Mouse (Mus musculus) megakaryocyte, embryonic 14.5 days (primary cell): ENCODE data around the gene Calcb. TPM values are rescaled to one million over a fixed set of nuclear protein-coding genes. Genes with fewer than 3 reads are reported as not detected.
"Not testable (repeated sequence)": the region's sequence is repeated elsewhere in the genome, so short reads cannot be mapped to it uniquely, and the experiment has no call there.

Experiments
- H3K27me3 ChIP-seq: replicated peaks from 2 replicates; pipeline ENCODE3; 2012; ENCODE audit warnings: inconsistent platforms
- H3K36me3 ChIP-seq: replicated peaks from 2 replicates; pipeline ENCODE3; 2012; ENCODE audit warnings: low read length, inconsistent platforms, mixed read lengths
- H3K4me1 ChIP-seq: 2 replicates; pipeline ENCODE4 v1.6.1; 2012; ENCODE audit warnings: inconsistent platforms
- H3K4me3 ChIP-seq: replicated peaks from 2 replicates; pipeline ENCODE3; 2012; ENCODE audit warnings: moderate library complexity, mild to moderate bottlenecking, inconsistent platforms
- H3K9me3 ChIP-seq: 2 replicates; pipeline ENCODE4 v1.6.1; 2012; ENCODE audit warnings: inconsistent platforms
- FLI1 ChIP-seq: IDR thresholded peaks from 2 replicates; pipeline ENCODE4 v1.6.1; 2012; ENCODE audit warnings: low read length, inconsistent platforms, mixed read lengths
- GATA1 ChIP-seq: IDR thresholded peaks from 3 replicates; pipeline ENCODE4 v1.6.1; 2012; ENCODE audit warnings: mixed read lengths, low read length, inconsistent platforms, borderline replicate concordance
- polyA plus RNA-seq: library from polyadenylated mRNA; stranded (reverse); fragments of >175 nt; gene quantifications from 2 replicates; pipeline ENCODE4 v1.2.3, GENCODE M21; 2012; ENCODE audit warnings: low replicate concordance; ENCODE audit not compliant: insufficient read depth

The Calcb gene
- polyA plus RNA-seq, 1 experiment, result not detected

GRCm38 (mm10) chr7:114731175-114731574 is 12.7 kb downstream of the Calcb start:
- peaks cover 11% of the 10 kb centered on the region for H3K4me1 ChIP-seq
- TF ChIP-seq GATA1, result no peak
- TF ChIP-seq FLI1, result no peak
- H3K9me3 ChIP-seq, result no peaks in the 10 kb centered on the region
- no peaks in the 10 kb centered on the region for H3K36me3 ChIP-seq
- no peak overlapping the region for H3K4me3 ChIP-seq
- peaks cover 4% of the 10 kb centered on the region for H3K27me3 ChIP-seq

DNA sequence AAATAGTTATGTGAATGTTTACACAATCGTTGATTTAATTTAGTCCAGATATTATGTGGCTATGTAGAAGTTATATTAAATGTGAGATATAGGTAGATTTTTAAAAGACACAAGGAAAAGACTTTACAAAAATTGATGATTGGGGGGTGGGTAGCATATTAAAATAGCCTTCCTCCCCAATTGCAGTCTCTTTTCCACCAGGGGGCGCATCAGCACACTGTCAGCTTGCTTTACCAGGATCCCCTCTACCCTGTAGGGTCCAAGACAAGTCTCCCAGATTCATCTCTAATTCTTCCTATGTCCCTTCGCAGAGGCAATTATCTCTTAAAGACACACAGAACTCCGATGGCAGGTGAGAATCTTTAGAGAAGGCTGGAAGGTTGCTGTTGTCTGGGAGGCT is 13.3 kb downstream of the Calcb start:
- H3K4me1 ChIP-seq, H3K9me3 ChIP-seq, H3K36me3 ChIP-seq, H3K4me3 ChIP-seq, H3K27me3 ChIP-seq: not testable (repeated sequence)

DNA sequence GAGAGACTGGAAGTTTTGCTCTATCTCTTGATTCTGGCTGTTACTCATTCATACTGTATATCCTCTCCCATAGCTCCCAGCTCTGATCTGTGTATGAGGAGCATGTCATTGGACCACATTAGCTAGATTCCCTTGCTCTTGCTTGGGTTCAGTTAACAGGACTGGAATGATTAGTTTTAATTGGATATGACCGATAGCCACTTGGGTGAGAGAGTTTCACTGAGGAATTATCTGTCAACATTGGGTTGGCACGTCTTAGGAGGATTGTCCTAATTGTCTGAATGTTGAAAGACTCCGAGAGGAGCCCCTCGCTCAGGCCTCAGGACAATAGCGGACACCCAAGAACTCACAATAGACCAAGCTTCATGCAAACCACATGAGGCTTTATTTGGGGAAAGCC is 17.8 kb downstream of the Calcb start:
- Histone ChIP-seq H3K4me3 (no peak overlapping the region), H3K9me3 (no peaks in the 10 kb centered on the region), H3K36me3 (no peaks in the 10 kb centered on the region), H3K4me1 (no peaks in the 10 kb centered on the region), H3K27me3 (peaks cover 18% of the 10 kb centered on the region)
- TF ChIP-seq FLI1 (no peak), GATA1 (no peak)

DNA sequence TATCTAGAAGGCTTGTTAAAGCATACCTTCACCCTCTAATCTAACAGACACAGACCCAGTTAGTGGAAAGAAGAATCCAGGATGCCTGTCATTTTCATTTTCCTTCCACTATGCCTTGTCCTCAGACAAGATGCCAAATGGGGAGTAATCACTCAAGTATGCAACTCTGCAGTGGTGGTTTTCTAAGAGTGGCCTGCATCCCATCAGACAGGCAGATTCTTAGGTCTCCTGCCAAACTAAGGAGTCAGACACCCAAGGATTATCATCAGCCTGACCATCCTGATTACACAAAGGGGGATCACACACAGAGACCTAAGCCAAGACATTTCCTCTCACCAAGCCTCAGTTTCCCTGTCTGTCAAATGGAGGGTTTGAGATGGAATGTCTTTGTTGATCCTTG is 19.7 kb downstream of the Calcb start:
- Histone ChIP-seq H3K36me3 (no peaks in the 10 kb centered on the region), H3K4me1 (no peaks in the 10 kb centered on the region), H3K4me3 (no peak overlapping the region), H3K27me3 (peaks cover 26% of the 10 kb centered on the region), H3K9me3 (no peaks in the 10 kb centered on the region)
- no peak for TF ChIP-seq GATA1
- no peak for TF ChIP-seq FLI1

DNA sequence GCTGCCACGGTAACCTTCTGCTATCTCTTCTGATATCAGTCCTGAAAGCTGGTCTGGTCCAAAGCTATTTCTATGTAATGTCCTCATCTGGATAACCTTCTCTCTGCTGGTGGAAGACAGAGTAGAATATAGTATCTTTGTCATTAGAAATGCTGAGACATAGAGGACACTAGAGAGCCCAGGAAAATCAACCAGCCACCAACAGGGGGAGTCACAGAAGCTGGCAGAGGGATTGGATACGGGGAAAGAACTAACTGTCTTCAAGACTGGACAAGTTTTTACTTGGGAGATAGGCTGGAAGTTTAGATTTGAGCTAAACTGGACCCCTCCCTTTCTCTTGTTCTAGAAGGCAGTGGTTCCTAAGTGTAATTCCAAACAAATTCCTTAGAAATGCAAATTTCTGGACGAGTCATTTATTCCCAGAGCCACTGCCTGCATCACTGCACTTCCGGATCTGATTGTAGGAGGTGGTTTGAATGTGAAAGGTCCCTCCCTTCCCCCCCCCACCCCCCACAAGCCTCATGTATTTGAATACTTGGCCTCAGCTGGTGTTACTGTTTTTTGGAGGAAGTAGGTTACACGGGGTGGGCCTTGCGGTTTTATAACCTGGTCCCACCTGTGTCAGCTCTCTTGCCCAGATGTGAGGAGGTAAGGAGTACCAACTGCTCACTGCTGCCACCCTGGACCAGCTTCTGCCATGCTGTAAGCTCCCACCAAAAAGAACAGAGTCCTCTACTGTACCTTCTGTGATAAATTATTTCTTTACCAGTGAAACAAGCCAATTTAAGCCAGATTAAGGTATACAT is 22.1 kb downstream of the Calcb start:
- Histone ChIP-seq H3K4me3 (no peak overlapping the region), H3K36me3 (no peaks in the 10 kb centered on the region)
- TF ChIP-seq GATA1 (no peak), FLI1 (no peak)

DNA sequence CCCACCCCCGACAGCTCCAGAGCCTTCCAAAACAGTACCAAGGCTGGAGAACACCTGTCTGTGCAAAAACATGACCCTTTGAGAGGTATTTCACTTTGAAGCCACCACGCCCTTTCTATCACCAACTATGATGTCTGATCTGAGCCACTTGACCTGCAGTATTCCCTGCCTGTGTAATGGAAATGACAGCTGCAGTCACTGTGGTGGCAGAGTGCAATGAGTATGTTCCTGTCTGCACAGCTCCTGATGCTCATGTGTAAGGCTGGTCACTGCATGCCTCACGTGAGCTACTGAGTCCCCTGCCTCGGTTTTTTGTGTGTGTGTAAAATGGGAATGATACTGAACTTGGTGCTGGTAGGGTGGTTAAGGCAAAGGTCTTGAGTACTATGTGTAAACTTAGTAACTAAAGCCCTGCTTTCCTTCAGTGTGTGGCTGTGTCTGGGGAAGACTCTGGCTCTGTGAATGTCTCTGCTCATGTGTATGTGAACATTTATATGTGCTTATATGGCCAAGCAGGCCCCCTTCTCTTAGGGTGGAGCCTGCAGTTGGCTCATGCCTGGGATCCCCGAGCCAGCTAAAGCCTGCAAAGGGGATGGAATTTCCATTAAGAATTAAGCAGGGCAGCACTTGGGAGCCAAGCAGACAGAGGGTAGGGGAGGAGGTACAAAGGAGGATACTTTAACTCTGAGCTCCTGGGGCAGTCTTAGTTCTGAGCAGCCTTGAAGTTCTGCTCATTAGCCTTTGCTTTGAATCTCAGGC is 24.8 kb downstream of the Calcb start, which contains the start of gene Insc:
Gene Insc, plus strand, starts transcription at position 673 of the 759 bp plus-strand sequence.
- Histone ChIP-seq H3K36me3 (no peaks in the 10 kb centered on the region), H3K27me3 (peaks cover 59% of the 10 kb centered on the region), H3K4me1 (peaks cover 8% of the 10 kb centered on the region), H3K9me3 (no peaks in the 10 kb centered on the region), H3K4me3 (no peak within 1 kb of the TSS)
- no peak for TF ChIP-seq FLI1
- TF ChIP-seq GATA1, result no peak

More for the DNA sequence above, 22.1 kb downstream of the Calcb start:
- Histone ChIP-seq H3K27me3 (peaks cover 46% of the 10 kb centered on the region), H3K4me1 (peaks cover 5% of the 10 kb centered on the region), H3K9me3 (no peaks in the 10 kb centered on the region)

GRCm38 (mm10) chr7:114744639-114745245 is 26.3 kb downstream of the Calcb start:
- Histone ChIP-seq H3K4me3 (no peak overlapping the region), H3K27me3 (peaks cover 59% of the 10 kb centered on the region), H3K9me3 (no peaks in the 10 kb centered on the region), H3K4me1 (peaks cover 8% of the 10 kb centered on the region), H3K36me3 (no peaks in the 10 kb centered on the region)
- TF ChIP-seq GATA1 (no peak), FLI1 (no peak)

DNA sequence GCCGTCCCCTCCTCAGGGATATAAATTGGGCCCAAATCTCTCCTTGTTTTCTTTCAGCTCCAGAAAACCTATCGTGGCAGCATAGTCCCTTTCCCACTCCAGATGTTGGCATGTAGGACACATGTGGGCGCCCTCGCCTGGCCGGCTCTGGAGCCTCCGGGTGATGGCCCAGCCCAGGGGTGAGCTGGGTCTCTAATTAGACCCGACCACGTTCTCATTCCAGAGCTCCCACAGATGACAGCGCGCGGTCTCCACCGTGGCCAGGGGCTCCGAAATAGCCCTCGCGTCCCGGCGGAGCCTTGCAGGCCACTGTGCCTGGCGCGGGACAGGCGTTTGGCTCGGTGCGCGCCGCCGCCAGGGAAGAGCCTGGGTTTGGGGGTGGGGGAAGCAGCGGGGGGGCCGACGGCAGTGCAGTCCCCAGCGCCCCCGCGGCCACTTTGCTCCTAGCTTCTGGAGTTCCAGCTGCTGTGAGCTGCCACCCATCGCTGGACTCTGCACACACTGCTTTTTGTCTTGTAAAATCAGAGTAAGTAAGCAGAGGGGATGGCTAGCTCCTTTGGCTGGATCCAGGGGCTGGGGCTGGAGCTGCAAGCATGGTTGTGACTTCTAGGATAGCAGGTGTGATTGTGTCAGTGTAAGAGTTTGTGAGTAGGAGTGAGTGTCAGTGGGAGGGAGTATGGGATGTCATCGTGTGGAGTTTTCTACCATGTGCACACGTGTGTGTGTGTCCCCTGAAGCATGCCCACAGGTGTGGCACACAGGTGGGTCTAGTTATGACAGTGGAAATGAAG is 27.2 kb downstream of the Calcb start:
- no peak overlapping the region for H3K4me3 ChIP-seq
- TF ChIP-seq GATA1 (no peak), FLI1 (no peak)
- H3K9me3 ChIP-seq, result no peaks in the 10 kb centered on the region
- peaks cover 58% of the 10 kb centered on the region for H3K27me3 ChIP-seq
- H3K36me3 ChIP-seq, result no peaks in the 10 kb centered on the region
- peaks cover 8% of the 10 kb centered on the region for H3K4me1 ChIP-seq

DNA sequence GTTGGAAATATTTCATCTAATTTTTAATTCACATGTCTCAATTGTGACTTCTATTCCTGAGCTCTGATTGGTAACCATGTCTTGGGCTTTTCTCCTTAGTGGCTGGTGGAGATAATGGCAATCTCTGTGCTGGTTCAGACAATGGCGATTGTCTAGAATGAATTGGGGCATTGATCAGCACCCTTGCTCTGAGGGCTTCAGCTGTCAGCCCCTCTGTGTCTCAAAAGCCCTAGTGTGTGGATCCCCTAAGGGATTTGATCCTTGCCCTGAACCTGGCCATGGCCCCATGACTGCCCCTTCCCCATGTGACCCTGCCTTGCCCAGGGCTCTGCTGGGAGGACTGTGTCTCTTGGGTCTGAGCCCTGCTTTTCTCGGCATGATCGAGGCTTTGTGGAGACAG is 29.2 kb downstream of the Calcb start:
- Histone ChIP-seq H3K27me3 (peaks cover 59% of the 10 kb centered on the region), H3K4me3 (no peak overlapping the region), H3K9me3 (no peaks in the 10 kb centered on the region), H3K4me1 (peaks cover 8% of the 10 kb centered on the region), H3K36me3 (no peaks in the 10 kb centered on the region)
- no peak for TF ChIP-seq GATA1
- no peak for TF ChIP-seq FLI1
